Mouse (Mus musculus): Measurements from ENCODE around the gene Trpc4ap. TPM values are rescaled to one million over a fixed set of nuclear protein-coding genes. Genes with fewer than 3 reads are reported as not detected.

Trpc4ap gene
- polyA plus RNA-seq, 1 experiment from 2014 or later: 50.8 TPM

DNA sequence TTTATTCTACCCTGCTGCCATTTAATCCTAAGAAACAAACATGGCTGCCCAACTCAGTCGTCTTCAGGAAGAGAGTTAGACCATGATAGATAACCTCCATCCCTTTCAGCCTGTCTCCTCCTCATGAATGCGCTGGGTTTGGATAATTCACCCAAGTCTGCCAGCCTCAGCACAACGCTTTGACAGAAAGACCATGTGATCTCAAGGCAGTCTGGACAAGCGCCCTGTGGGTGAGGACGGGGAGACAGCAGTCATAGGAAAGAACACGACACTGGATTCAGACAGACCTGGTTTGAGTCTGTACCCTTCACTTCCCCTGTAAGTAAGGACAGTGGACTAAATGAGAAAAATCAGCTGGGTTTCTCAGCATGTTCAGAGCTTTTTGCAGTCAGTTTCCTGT lies 102.7 kb downstream of the Trpc4ap start:
- Histone ChIP-seq H3K9me3 (replicated peaks) (no peaks in the 10 kb centered on the region), H3K36me3 (peaks cover 35% of the 10 kb centered on the region), H3K4me2 (peak overlapping the region; percentile 26), H3K9ac (peak overlapping the region; percentile 41), H3K27me3 (no peaks in the 10 kb centered on the region), H3K27ac (peak overlapping the region; percentile 87), H3K4me3 (replicated peaks) (no peak overlapping the region), H3K4me1 (replicated peaks) (peaks cover 66% of the 10 kb centered on the region)
- 71% methylated on average over 6 of the region's 6 CpGs for WGBS (ENCODE audit: insufficient replicate concordance)
- no peak for ATAC-seq (ENCODE audit: low read depth)
- no peak for DNase-seq

DNA sequence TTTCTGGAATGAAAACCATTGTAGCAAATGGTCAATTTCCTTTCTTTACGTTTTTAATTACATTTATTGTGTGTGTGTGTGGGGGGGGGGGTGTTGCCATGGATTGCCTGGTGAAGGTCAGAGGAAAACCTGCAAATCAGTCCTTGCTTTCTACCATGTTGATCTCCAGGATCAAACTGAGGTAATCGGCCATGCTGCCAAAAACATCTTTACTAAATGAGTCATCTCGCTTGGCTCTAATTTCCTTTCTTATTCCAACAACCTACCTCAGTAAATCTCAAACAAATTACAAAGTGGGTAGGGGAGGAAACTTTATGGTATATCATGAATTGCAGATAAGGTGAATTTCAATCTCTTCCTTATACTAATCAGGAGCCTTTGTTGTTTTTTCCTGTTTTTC lies 104.0 kb downstream of the Trpc4ap start:
- H3K36me3 ChIP-seq: peaks cover 35% of the 10 kb centered on the region
- WGBS (ENCODE audit: insufficient replicate concordance): 73% methylated on average over 3 of the region's 3 CpGs
- ATAC-seq (ENCODE audit: low read depth): no peak
- no peaks in the 10 kb centered on the region for H3K9me3 ChIP-seq (replicated peaks)
- no peak for DNase-seq
- no peak overlapping the region for H3K4me2 ChIP-seq
- no peaks in the 10 kb centered on the region for H3K27me3 ChIP-seq
- H3K4me1 ChIP-seq (replicated peaks): peaks cover 52% of the 10 kb centered on the region
- H3K4me3 ChIP-seq (replicated peaks): no peak overlapping the region
- no peak overlapping the region for H3K9ac ChIP-seq
- H3K27ac ChIP-seq: no peak overlapping the region

- ATAC-seq (ENCODE audit: low read depth) (no peak; the same call in 1 of the 2 replicates), DNase-seq (no peak)
- peaks cover 57% of the 10 kb centered on the region for H3K36me3 ChIP-seq
- no peaks in the 10 kb centered on the region for H3K9me3 ChIP-seq (replicated peaks)
- H3K9ac ChIP-seq: no peak overlapping the region
- WGBS (ENCODE audit: insufficient replicate concordance): 57% methylated on average over 10 of the region's 10 CpGs
- no peaks in the 10 kb centered on the region for H3K27me3 ChIP-seq
- no peak overlapping the region for H3K4me3 ChIP-seq (replicated peaks)
- H3K4me1 ChIP-seq (replicated peaks): peaks cover 32% of the 10 kb centered on the region
- 0 out of 2 replicates have a peak overlapping the region, but pooled peaks have one; percentile 2 for H3K4me2 ChIP-seq
- H3K27ac ChIP-seq: peak overlapping the region; percentile 43; the same call in 1 of the 2 replicates
Observed at GRCm38 (mm10) chr2:155585486-155585885, 106.7 kb downstream of the Trpc4ap start.

DNA sequence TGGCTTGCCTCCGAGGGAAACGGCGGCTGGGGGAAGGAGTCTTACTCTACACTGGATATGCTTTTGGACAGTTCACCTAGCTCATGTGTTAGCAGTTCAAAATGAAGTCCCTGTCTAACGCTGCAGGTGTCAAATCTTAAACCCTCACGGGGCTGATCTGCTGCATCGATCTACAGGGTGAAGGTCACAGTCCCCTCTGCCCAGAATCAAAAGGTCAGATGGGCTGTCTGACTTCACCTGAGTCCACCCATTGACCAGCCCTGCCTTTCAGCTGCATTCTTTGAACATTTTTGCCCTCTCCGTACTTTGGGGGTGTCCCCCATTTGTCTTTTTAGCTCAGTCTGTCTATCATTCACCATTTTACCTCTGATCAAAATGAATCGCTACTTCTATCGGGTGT lies 107.1 kb downstream of the Trpc4ap start:
- Histone ChIP-seq H3K4me3 (replicated peaks) (no peak overlapping the region), H3K9me3 (replicated peaks) (no peaks in the 10 kb centered on the region), H3K4me1 (replicated peaks) (peaks cover 28% of the 10 kb centered on the region), H3K9ac (no peak overlapping the region), H3K36me3 (peaks cover 57% of the 10 kb centered on the region), H3K4me2 (0 out of 2 replicates have a peak overlapping the region, but pooled peaks have one; percentile 2), H3K27ac (peak overlapping the region; percentile 43), H3K27me3 (no peaks in the 10 kb centered on the region)
- ATAC-seq (ENCODE audit: low read depth) (peak; percentile 24; the same call in 1 of the 2 replicates), DNase-seq (no peak)
- WGBS (ENCODE audit: insufficient replicate concordance): 85% methylated on average over 9 of the region's 9 CpGs

MicroRNA genes within 50 kb of the gene (microRNA counts, 519-probe panel; counts per million panel counts)
- 114 counts per million for microRNA mmu-miR-499

Small RNA genes lying within 50 kb of the gene (microRNA-seq; reads per million reads assigned to microRNA genes)
- gene Mir499: 294 reads per million, percentile 63 among the genes with 10 or more reads in this experiment

Other genes with a start within 250 kb of the Trpc4ap start
- 5.3 and 8.1 TPM in 2 replicates for gene Ncoa6, start 218.5 kb downstream of the Trpc4ap start, polyA plus RNA-seq (2015; fragmentation: Nextera tagmentation; extraction: Ambion mirVana)
- 20.9 and 22.4 TPM in 2 replicates for gene Acss2, start 174.4 kb downstream of the Trpc4ap start, polyA plus RNA-seq (2015; fragmentation: Nextera tagmentation; extraction: Ambion mirVana)
- gene Ggt7, start 174.1 kb downstream of the Trpc4ap start, polyA plus RNA-seq (2015; fragmentation: Nextera tagmentation; extraction: Ambion mirVana): 0.28 and 0.31 TPM in 2 replicates
- gene Gss, start 99.6 kb downstream of the Trpc4ap start, polyA plus RNA-seq (2015; fragmentation: Nextera tagmentation; extraction: Ambion mirVana): 67.3 and 68.2 TPM in 2 replicates
- 2.2 TPM in 2 replicates for gene Myh7b, start 81.2 kb downstream of the Trpc4ap start, polyA plus RNA-seq (2015; fragmentation: Nextera tagmentation; extraction: Ambion mirVana)
- 21.2 and 22.2 TPM in 2 replicates for gene Edem2, start 37.1 kb upstream of the Trpc4ap start, polyA plus RNA-seq (2015; fragmentation: Nextera tagmentation; extraction: Ambion mirVana)
- gene Gm17581, start 43.5 kb upstream of the Trpc4ap start, polyA plus RNA-seq (2015; fragmentation: Nextera tagmentation; extraction: Ambion mirVana): not detected in 2 replicates
- gene Procr, start 58.7 kb upstream of the Trpc4ap start, polyA plus RNA-seq (2015; fragmentation: Nextera tagmentation; extraction: Ambion mirVana): 1.0 and 1.3 TPM in 2 replicates
- gene Mmp24, start 83.0 kb upstream of the Trpc4ap start, polyA plus RNA-seq (2015; fragmentation: Nextera tagmentation; extraction: Ambion mirVana): not detected in 2 replicates
- gene BC029722, start 127.0 kb upstream of the Trpc4ap start, polyA plus RNA-seq (2015; fragmentation: Nextera tagmentation; extraction: Ambion mirVana): 5.5 and 5.7 TPM in 2 replicates
- gene Eif6, start 134.5 kb upstream of the Trpc4ap start, polyA plus RNA-seq (2015; fragmentation: Nextera tagmentation; extraction: Ambion mirVana): 179 and 182 TPM in 2 replicates
- 0.10 and 0.12 TPM in 2 replicates for gene Fam83c, start 142.5 kb upstream of the Trpc4ap start, polyA plus RNA-seq (2015; fragmentation: Nextera tagmentation; extraction: Ambion mirVana)
- 49.5 and 52.3 TPM in 2 replicates for gene Uqcc1, start 237.9 kb upstream of the Trpc4ap start, polyA plus RNA-seq (2015; fragmentation: Nextera tagmentation; extraction: Ambion mirVana)
- gene Gm15557, start 248.3 kb upstream of the Trpc4ap start, polyA plus RNA-seq (2015; fragmentation: Nextera tagmentation; extraction: Ambion mirVana): not detected in 2 replicates